Mouse (Mus musculus) T-helper 17 cell (primary cell): ENCODE results near the gene Arhgef3.

Experiments used
- in situ Hi-C, 2 experiments: fragments of 300-600 bp; cut with MboI, MseI; formaldehyde crosslinking; loops; 1 replicate in 1 of 2; 2 replicates in 1 of 2; pipeline ENCODE4 v1.15.1; 2025; ENCODE audit warnings: high pct_unique_total_duplicates in 2 of 2

Arhgef3 gene

DNA sequence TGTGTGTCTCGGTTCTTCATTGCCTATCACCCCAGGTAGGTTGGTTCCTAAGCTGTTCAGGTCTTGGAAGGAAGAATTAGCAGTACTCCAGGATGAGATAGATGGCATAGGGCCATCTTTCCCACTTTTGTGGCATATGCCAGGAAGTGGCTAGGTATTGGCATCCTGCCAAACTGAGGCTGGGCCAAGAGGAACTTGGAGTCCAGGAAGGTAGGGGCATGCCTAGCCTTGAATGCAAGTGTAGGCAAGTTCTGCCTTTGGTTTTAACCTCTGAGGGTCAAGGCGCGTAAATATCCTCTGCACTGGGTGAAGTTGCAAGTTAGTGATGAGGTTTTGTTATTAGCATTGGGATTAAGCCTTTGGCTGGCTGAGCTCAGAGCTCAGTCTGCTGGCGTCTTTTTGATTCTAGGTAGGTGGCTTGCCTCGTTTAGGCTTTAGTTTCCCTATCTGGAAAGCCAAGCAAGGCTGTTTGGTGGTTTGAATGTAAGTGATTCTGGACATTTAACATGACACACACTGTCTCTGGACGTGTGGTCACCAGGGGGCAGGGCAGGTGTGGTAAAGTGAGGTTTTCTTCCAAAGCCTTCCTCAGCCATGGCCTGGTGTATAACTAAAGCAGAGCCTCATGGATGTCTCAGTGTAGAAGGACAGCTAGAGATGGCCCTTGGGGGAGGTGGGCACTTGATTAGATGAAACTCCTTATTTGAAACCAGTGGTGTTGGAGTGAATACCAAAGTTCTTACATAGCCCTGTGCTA is 5.8 kb upstream of the Arhgef3 start:
- in situ Hi-C loops: no loop called here

DNA sequence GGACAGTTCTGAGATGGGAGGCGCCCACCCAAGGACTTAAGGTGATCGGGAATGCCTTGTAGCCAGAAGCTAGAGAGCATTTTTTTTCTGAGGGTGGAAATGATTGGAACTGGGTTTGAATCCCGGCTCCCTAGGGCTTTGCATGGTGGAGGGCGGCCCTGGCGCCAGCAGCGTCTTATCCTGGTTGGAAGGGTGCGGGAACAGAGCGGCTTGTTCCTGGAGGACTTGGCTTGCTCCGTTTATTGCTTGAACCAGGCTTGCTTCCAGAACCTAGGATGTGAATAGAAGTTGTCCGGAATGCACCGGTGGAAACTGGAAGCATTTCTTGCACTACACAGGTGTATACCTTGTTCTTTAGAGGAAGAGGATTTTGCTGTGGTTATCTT is 569 bp downstream of the Arhgef3 start:
- in situ Hi-C loops: loop anchor here in 1 of 2 experiments (10.0 kb wide), 1 partner anchor 630 kb away; no protein-coding TSS in a partner anchor

- in situ Hi-C loops: loop anchor here in 1 of 2 experiments (10.0 kb wide), 1 partner anchor 629 kb away; no protein-coding TSS in a partner anchor
Observed at GRCm38 (mm10) chr14:27115991-27116390, 1.3 kb downstream of the Arhgef3 start.

- in situ Hi-C loops: loop anchor here in 1 of 2 experiments (10.0 kb wide), 1 partner anchor 628 kb away; no protein-coding TSS in a partner anchor
Observed at GRCm38 (mm10) chr14:27116577-27117165, 2.0 kb downstream of the Arhgef3 start.

GRCm38 (mm10) chr14:27118546-27118945 is 3.8 kb downstream of the Arhgef3 start:
- in situ Hi-C loops: loop anchor here in 1 of 2 experiments (10.0 kb wide), 1 partner anchor 626 kb away; no protein-coding TSS in a partner anchor

DNA sequence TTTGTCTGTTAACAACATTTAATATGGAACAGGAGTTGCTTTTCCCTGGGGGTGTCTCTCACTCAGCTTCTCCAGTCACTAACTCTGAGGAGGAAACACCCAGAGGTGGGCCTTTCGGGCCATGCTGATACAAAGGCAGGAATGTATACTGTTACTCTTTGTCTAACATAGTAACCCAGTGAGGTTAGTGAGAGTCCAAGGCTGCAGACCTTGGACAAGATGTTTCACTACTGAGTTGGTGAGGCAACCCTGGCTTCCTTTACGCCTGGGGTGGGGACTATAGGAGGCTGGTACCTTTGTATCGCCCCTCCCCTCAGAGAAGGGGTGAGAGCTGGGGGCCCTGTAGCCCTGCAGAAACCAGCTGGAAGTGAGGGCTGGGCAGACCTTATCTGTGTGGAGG is 7.9 kb downstream of the Arhgef3 start:
- in situ Hi-C loops: no loop called here

DNA sequence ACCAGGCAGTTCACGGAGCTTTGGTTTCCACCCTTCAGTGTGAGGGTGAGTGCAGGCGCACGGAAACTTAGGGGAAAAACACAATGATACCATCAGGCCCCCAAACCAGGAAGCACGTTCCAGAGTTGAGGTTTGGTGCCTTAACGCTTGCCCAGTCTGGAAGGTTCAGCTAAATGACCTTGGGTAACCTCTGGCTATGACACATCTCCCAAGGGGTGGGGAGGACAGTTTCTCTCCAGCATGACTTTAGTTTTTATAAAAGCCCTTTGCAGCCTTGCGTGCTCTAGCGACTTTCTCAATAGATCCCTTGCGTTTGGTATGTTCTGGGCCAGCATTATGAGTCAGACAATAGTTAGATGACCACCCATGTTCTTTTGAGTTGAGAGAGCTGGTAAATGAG is 8.8 kb downstream of the Arhgef3 start:
- in situ Hi-C loops: no loop called here

DNA sequence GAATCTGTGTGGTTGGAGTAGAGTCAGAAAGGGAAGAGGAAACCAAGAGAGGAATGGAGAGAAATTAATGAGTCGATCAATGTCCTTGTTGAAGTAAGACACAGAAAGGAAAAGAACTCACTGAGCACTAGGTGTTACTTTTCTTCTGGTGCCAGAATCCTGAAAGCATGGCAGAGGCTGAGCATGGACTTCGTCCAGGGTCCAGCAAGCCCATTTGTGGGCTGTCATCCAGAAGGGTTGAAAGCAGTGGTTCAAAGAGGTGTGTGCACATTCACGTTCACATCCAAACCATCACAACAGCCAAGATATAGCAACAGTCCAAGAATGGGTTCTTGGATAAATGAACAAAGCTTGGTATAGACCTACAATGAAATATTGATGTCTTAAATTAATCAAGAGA is 15.3 kb downstream of the Arhgef3 start:
- in situ Hi-C loops: no loop called here

DNA sequence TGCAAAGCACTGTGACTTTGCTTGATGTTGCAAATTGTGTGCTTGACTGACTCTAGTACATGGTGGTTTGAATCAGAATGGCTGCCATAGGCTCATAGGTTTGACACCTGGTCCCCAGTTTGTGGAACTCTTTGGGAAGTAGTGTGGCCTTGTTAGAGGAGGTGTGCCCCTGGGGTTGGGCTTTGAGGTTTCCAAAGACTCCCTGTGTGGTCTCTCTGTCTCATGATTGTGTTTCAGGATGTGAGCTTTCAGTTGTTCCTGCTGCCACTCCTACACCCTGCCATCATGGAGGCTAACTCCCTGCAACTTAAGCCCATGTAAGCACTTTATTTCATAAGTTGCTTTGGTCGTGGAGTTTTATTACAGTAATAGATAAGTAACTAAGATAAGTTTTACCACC is 16.0 kb downstream of the Arhgef3 start:
- in situ Hi-C loops: no loop called here

GRCm38 (mm10) chr14:27131521-27131920 is 16.8 kb downstream of the Arhgef3 start:
- in situ Hi-C loops: no loop called here

DNA sequence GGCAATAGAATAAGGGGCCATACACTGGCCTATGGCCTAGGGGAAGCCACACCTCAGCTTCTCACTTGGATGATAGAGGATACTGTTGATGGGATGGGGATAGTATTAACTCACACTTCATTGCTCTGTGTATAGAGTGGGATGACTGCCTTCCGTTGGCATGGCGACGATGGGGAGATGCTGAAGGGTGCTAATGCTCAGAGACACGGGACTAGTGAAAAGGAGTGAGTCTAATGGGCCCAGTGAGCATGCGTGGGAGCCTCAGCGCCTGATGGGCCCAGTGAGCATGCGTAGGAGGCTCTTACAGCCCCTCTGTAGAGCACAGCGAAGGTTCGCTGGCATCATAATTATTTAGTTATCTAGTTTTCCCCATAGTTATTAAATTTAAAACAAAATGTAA is 24.2 kb downstream of the Arhgef3 start:
- in situ Hi-C loops: no loop called here

GRCm38 (mm10) chr14:27139968-27140367 is 25.3 kb downstream of the Arhgef3 start:
- in situ Hi-C loops: no loop called here

GRCm38 (mm10) chr14:27141486-27141885 is 26.8 kb downstream of the Arhgef3 start:
- in situ Hi-C loops: no loop called here

GRCm38 (mm10) chr14:27142680-27143079 is 28.0 kb downstream of the Arhgef3 start:
- in situ Hi-C loops: no loop called here

GRCm38 (mm10) chr14:27145171-27146045 is 30.7 kb downstream of the Arhgef3 start:
- in situ Hi-C loops: no loop called here

- in situ Hi-C loops: no loop called here
Observed at GRCm38 (mm10) chr14:27147726-27148125, 33.0 kb downstream of the Arhgef3 start.

DNA sequence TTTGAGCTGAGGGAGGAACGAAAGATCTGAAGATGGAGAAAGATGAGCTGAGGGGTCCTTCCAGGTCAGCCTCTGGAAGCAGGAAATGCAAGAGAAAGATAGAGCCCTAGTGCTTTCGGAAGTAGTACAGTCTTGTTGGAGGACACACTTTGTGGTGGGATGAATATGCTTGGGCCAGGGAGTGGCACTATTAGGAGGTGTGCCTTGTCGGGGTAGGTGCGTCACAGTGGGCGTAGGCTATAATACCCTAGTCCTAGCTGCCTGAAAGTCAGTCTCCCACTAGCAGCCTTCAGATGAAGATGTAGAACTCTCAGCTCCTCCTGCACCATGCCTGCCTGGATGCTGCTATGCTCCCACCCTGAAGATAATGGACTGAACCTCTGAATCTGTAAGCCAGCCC is 34.7 kb downstream of the Arhgef3 start:
- in situ Hi-C loops: no loop called here

GRCm38 (mm10) chr14:27150011-27150640 is 35.4 kb downstream of the Arhgef3 start:
- in situ Hi-C loops: loop anchor here in 1 of 2 experiments (25.0 kb wide), 1 partner anchor 587 kb away; no protein-coding TSS in a partner anchor

GRCm38 (mm10) chr14:27151432-27151831 is 36.7 kb downstream of the Arhgef3 start:
- in situ Hi-C loops: loop anchor here in 1 of 2 experiments (25.0 kb wide), 1 partner anchor 586 kb away; no protein-coding TSS in a partner anchor

DNA sequence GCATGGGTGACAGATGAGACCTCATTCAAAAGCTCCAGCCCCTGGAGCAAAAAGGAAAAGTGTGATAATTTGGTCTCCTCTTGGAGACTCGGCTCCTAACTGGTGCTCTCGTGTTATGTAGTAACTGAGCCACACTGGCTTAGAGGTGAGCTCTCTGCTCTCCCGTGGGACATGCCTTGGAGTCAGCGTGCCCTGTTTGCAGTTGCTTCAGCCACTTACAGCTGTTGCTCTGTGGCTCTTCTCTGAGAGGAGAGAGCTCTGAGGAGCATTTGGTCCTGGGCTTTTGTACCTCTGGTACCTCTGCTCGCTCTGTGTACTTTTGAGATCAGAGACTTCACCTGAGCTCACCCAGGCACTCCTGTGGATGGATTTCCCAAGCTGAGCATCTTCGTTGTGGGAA is 40.4 kb downstream of the Arhgef3 start:
- in situ Hi-C loops: loop anchor here in 1 of 2 experiments (25.0 kb wide), 1 partner anchor 582 kb away; no protein-coding TSS in a partner anchor

GRCm38 (mm10) chr14:27156032-27156431 is 41.3 kb downstream of the Arhgef3 start:
- in situ Hi-C loops: loop anchor here in 1 of 2 experiments (25.0 kb wide), 1 partner anchor 581 kb away; no protein-coding TSS in a partner anchor
